Mouse (Mus musculus): ENCODE measurements at regions not wholly inside any gene's neighbourhood (a gene's known extent, or its start where the extent isn't known, plus 50 kb on each side); places are given as distances from the start of the nearest gene placed in this dataset.

DNA sequence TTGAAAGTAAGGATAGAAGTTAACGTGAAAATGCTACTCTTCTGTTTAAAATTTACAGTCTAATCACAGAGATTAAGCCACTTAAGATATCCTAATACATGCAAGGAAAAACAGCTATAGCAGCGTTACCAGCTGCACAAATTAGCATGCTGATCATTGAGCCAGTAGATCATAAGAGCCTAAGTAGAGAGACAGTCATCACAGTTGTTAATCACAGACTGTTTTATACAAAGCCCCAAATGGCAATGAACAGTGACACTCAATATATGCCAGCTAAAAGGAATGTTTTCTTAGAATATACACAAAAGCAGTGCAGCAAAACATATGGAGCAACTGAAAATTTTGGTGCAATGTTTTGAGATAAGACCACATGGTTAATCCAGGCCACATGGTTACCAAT lies 64.7 kb upstream of the Ppp1r3a start:
- DNase-seq (ENCODE audit: low read depth, low spot score) = no peak

DNA sequence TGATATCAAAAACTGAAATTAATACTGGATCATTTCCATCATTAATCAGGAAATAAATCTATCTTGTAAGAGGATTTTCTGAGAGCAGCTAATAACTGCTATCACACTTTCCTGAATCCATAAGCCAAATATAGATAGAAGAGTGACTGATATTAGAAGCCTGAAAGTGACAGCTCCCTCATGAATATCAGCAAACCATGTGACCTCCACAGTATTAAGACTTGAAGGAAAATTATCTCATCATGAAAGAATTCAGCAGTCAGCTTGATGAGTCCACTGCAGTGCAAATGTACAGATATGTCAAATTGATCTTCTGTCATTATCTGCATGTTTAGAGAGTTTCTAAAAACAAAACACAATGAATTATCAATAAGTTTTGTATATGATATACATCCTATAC lies 69.7 kb upstream of the Ppp1r3a start:
- DNase-seq (ENCODE audit: low read depth, low spot score) = no peak

DNA sequence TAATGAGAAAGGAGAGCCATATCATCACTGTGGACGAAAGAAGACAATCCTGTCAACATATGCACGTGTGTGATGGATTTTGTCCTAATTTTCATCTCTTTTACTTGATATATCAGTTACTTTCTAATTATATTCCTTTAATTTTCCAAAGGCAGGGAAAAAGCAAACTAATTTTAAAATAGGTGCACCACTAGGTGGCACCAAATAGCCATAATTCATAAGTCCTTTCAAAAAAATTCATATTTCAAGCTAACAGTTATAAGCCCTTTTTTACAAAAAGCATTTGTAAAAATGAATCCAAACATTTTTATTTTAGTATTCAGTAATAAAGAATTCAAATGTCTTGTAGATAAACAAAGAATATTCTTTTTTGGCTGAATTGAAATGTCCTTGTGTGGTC lies 62.2 kb upstream of the Foxp2 start:
- peak; percentile 41 for DNase-seq (ENCODE audit: low read depth, low spot score)

All from A20 (cell line).